ENCODE assay signal across 11 mouse cellular contexts in genomic region chrX:57797956-57798355, GRCm38 (mm10).
DNase-seq lines count a peak whose midpoint lies in the region; ATAC-seq and TF ChIP-seq lines count a peak whose summit lies in the region.
"Had no signal": no experiment of that assay in that cellular context is flagged by ENCODE, and none has a peak within 500 bp of the region (broad histone marks: within the 10 kb centered on the region; RNA-seq: fewer than 3 reads in every experiment).

No protein-coding gene starts in this region.

- H3K27ac ChIP-seq in embryonic facial prominence, embryonic 10.5 days (replicated peaks) = no peak overlapping the region
- H3K27ac ChIP-seq in hindbrain, embryonic 12.5 days = peak overlapping the region; percentile 62
- no peak overlapping the region for H3K27ac ChIP-seq in layer of hippocampus, adult 2 months
- H3K27ac ChIP-seq: liver, embryonic 15.5 days had no signal

- no peak overlapping the region for H3K4me3 ChIP-seq in embryonic facial prominence, embryonic 10.5 days
- no peak overlapping the region for H3K4me3 ChIP-seq in hindbrain, embryonic 12.5 days
- no peak overlapping the region for H3K4me3 ChIP-seq in layer of hippocampus, adult 2 months
- H3K4me3 ChIP-seq: liver, embryonic 15.5 days had no signal

- no peaks in the 10 kb centered on the region for H3K9me3 ChIP-seq in embryonic facial prominence, embryonic 10.5 days
- H3K9me3 ChIP-seq in hindbrain, embryonic 12.5 days (replicated peaks) = no peaks in the 10 kb centered on the region
- H3K9me3 ChIP-seq: liver, embryonic 15.5 days had no signal

- H3K36me3 ChIP-seq in embryonic facial prominence, embryonic 10.5 days (replicated peaks) = no peaks in the 10 kb centered on the region
- H3K36me3 ChIP-seq in hindbrain, embryonic 12.5 days = no peaks in the 10 kb centered on the region
- H3K36me3 ChIP-seq: liver, embryonic 15.5 days had no signal

- H3K4me1 ChIP-seq in embryonic facial prominence, embryonic 10.5 days = no peaks in the 10 kb centered on the region
- no peaks in the 10 kb centered on the region for H3K4me1 ChIP-seq in hindbrain, embryonic 12.5 days
- H3K4me1 ChIP-seq: liver, embryonic 15.5 days had no signal

- H3K27me3 ChIP-seq in embryonic facial prominence, embryonic 10.5 days (replicated peaks; ENCODE audit: low read depth, poor library complexity, severe bottlenecking) = no peaks in the 10 kb centered on the region; the same call in 1 of the 2 replicates
- H3K27me3 ChIP-seq in hindbrain, embryonic 12.5 days = no peaks in the 10 kb centered on the region
- H3K27me3 ChIP-seq: liver, embryonic 15.5 days had no signal

- WGBS in embryonic facial prominence, embryonic 10.5 days = 47% methylated on average over 6 of the region's 6 CpGs
- WGBS in hindbrain, embryonic 12.5 days = 40% methylated on average over 6 of the region's 6 CpGs

- H3K4me2 ChIP-seq in hindbrain, embryonic 12.5 days (replicated peaks) = 0 out of 2 replicates have a peak overlapping the region, but pooled peaks have one; percentile 6
- H3K4me2 ChIP-seq: liver, embryonic 15.5 days had no signal

- ATAC-seq in hindbrain, embryonic 12.5 days (ENCODE audit: low FRiP score) = peak; percentile 69
- ATAC-seq: intestine, embryonic 16.5 days had no signal

- H3K9ac ChIP-seq in hindbrain, embryonic 12.5 days = no peak overlapping the region
- H3K9ac ChIP-seq: liver, embryonic 15.5 days had no signal

- no peak for TF ChIP-seq CTCF in layer of hippocampus, adult 2 months (conservative IDR thresholded peaks at IDR 0.05)

- peak; percentile 0 for DNase-seq in ZHBTc4 (ENCODE audit: low read depth, low spot score)
- peak; percentile 8 for DNase-seq in embryonic facial prominence, embryonic 10.5 days (ENCODE audit: low spot score)
- peak; percentile 13 for DNase-seq in neural tube, embryonic 10.5 days (ENCODE audit: extremely low spot score, low spot score)
- no peak for DNase-seq in cerebellum, adult 8-10 months
- DNase-seq in layer of hippocampus, adult 2 months (ENCODE audit: low spot score in 2 of 2) = no peak
- no peak for DNase-seq in spleen, postnatal 4 days (ENCODE audit: low spot score in 2 of 2)
- DNase-seq: cerebellum, postnatal 10 days; thymus, postnatal 25 days had no signal

Comparison
In these comparisons a context has a peak if more than half of its experiments do, and no peak if none do; other contexts are left out.
1. DNase-seq: peak in ZHBTc4 (single experiment), embryonic facial prominence, embryonic 10.5 days (single experiment) and neural tube, embryonic 10.5 days (single experiment); none in cerebellum, adult 8-10 months (single experiment), layer of hippocampus, adult 2 months (0 of 2) and spleen, postnatal 4 days (0 of 2).